In the genomic region with DNA sequence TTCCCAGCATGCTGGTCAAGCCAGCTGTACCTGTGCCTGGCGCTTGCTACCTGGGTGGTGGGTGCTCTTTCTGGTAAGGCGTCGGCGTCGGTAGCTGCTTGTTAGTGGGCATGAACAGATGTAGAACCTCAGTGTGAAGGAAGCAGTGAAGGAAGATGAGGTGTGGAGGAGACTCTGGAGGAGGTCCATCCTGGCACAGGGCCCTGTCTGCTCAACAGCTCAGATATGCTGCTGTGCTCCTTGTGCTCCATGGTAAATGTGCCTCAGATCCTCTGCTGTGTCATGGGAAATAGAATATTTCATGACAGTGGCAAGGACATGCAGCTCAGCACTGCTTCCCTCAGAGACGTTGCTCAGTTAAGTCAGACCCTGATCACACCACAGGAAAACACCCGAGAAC, we compare ENCODE assay signal across 23 mouse cellular contexts. TPM values are rescaled to one million over a fixed set of nuclear protein-coding genes. Genes with fewer than 3 reads are reported as not detected.
DNase-seq lines count a peak whose midpoint lies in the region; ATAC-seq and TF ChIP-seq lines count a peak whose summit lies in the region.
"Had no signal": no experiment of that assay in that cellular context is flagged by ENCODE, and none has a peak within 500 bp of the region (broad histone marks: within the 10 kb centered on the region; RNA-seq: fewer than 3 reads in every experiment).

No protein-coding gene starts in this region.

- H3K27me3 ChIP-seq in heart, embryonic 11.5 days (ENCODE audit: control insufficient read depth, insufficient read depth, low read length): no peaks in the 10 kb centered on the region
- no peaks in the 10 kb centered on the region for H3K27me3 ChIP-seq in lung, postnatal 0 days (replicated peaks; ENCODE audit: insufficient read depth, low read length)
- H3K27me3 ChIP-seq: embryonic facial prominence, embryonic 13.5 days; heart, embryonic 13.5 days; intestine, embryonic 15.5 days; kidney, embryonic 15.5 days; limb, embryonic 12.5 days; liver, embryonic 12.5 days; lung, embryonic 15.5 days; neural tube, embryonic 15.5 days; Patski had no signal

- peaks cover 6% of the 10 kb centered on the region for H3K36me3 ChIP-seq in heart, embryonic 11.5 days (ENCODE audit: control insufficient read depth, insufficient read depth, low read length)
- H3K36me3 ChIP-seq in lung, postnatal 0 days (ENCODE audit: insufficient read depth, low read length): no peaks in the 10 kb centered on the region; the same call in 1 of the 2 replicates

- no peak overlapping the region for H3K4me3 ChIP-seq in heart, embryonic 11.5 days (ENCODE audit: low read depth, low read length)
- H3K4me3 ChIP-seq in lung, postnatal 0 days (ENCODE audit: low read depth, low read length): no peak overlapping the region
- H3K4me3 ChIP-seq: embryonic facial prominence, embryonic 13.5 days; heart, embryonic 13.5 days; intestine, embryonic 15.5 days; kidney, embryonic 15.5 days; limb, embryonic 12.5 days; liver, embryonic 12.5 days; lung, embryonic 15.5 days; neural tube, embryonic 15.5 days had no signal

- H3K9me3 ChIP-seq in heart, embryonic 11.5 days (replicated peaks; ENCODE audit: control insufficient read depth, low read length): no peaks in the 10 kb centered on the region
- no peaks in the 10 kb centered on the region for H3K9me3 ChIP-seq in lung, postnatal 0 days (ENCODE audit: low read length)
- H3K9me3 ChIP-seq: embryonic facial prominence, embryonic 13.5 days; heart, embryonic 13.5 days; intestine, embryonic 15.5 days; kidney, embryonic 15.5 days; limb, embryonic 12.5 days; liver, embryonic 12.5 days; lung, embryonic 15.5 days; neural tube, embryonic 15.5 days had no signal

- H3K4me2 ChIP-seq in heart, embryonic 11.5 days: no peak overlapping the region
- H3K4me2 ChIP-seq in lung, postnatal 0 days (replicated peaks; ENCODE audit: low read depth, low read length): no peak overlapping the region
- H3K4me2 ChIP-seq: embryonic facial prominence, embryonic 13.5 days; heart, embryonic 13.5 days; hindbrain, embryonic 14.5 days; intestine, embryonic 15.5 days; kidney, embryonic 15.5 days; limb, embryonic 12.5 days; liver, embryonic 12.5 days; lung, embryonic 15.5 days; neural tube, embryonic 15.5 days had no signal

- DNase-seq in cerebellum, postnatal 10 days: peak; percentile 52 to 58
- no peak for DNase-seq in cerebellum, adult 9-11 months
- DNase-seq in heart, adult 11 months: peak; percentile 79
- peak; percentile 29 for DNase-seq in lung, postnatal 10 days
- DNase-seq in lung, postnatal 0 days (ENCODE audit: low spot score): no peak
- DNase-seq in right cerebral cortex, postnatal 25 days: peak; percentile 50
- DNase-seq in kidney, adult 8-10 months: no peak
- DNase-seq: adrenal gland, adult 8-10 months; thymus, postnatal 36 days had no signal

- TF ChIP-seq CTCF in lung, postnatal 0 days (IDR thresholded peaks at IDR 0.05): no peak

- WGBS in heart, embryonic 11.5 days (ENCODE audit: insufficient replicate concordance): 83% methylated on average over 7 of the region's 7 CpGs
- 76% methylated on average over 7 of the region's 7 CpGs for WGBS in lung, postnatal 0 days

- no peak overlapping the region for H3K27ac ChIP-seq in heart, embryonic 11.5 days (ENCODE audit: low read depth, low read length)
- no peak overlapping the region for H3K27ac ChIP-seq in lung, postnatal 0 days (ENCODE audit: low read length)
- H3K27ac ChIP-seq: embryonic facial prominence, embryonic 13.5 days; heart, embryonic 13.5 days; hindbrain, embryonic 14.5 days; intestine, embryonic 15.5 days; kidney, embryonic 15.5 days; limb, embryonic 12.5 days; liver, embryonic 12.5 days; lung, embryonic 15.5 days; neural tube, embryonic 15.5 days had no signal

- no peak overlapping the region for H3K9ac ChIP-seq in heart, embryonic 11.5 days (ENCODE audit: low read depth, low read length)
- H3K9ac ChIP-seq in lung, postnatal 0 days (replicated peaks; ENCODE audit: low read depth): no peak overlapping the region
- H3K9ac ChIP-seq: heart, embryonic 13.5 days; hindbrain, embryonic 14.5 days; intestine, embryonic 15.5 days; kidney, embryonic 15.5 days; limb, embryonic 12.5 days; liver, embryonic 12.5 days; lung, embryonic 15.5 days; neural tube, embryonic 15.5 days had no signal

- TF ChIP-seq EP300 in lung, postnatal 0 days (IDR thresholded peaks at IDR 0.05): no peak

- H3K4me1 ChIP-seq in heart, embryonic 11.5 days (ENCODE audit: control insufficient read depth, insufficient read depth, low read length): no peaks in the 10 kb centered on the region
- H3K4me1 ChIP-seq in lung, postnatal 0 days (ENCODE audit: insufficient read depth, low read depth, low read length): no peaks in the 10 kb centered on the region
- H3K4me1 ChIP-seq: intestine, embryonic 15.5 days; lung, embryonic 15.5 days had no signal

- ATAC-seq in heart, embryonic 11.5 days (replicated peaks; ENCODE audit: insufficient number of reproducible peaks, low FRiP score, low TSS enrichment): no peak
- no peak for ATAC-seq in lung, postnatal 0 days
- ATAC-seq: CD4-positive, CD25-positive, alpha-beta regulatory T cell, adult 4 months; forebrain, embryonic 14.5 days; intestine, embryonic 15.5 days; liver, embryonic 12.5 days; midbrain, embryonic 16.5 days; Patski had no signal

RNA-seq across cellular contexts. Expression of a gene that starts 15.7 kb away (rescaled TPM):
- 14.7 and 17.3 TPM in 2 replicates for polyA plus RNA-seq in heart, embryonic 11.5 days (2014; fragmentation: Nextera tagmentation; extraction: Ambion mirVana)
- polyA plus RNA-seq in lung, postnatal 0 days (2015; fragmentation: Nextera tagmentation; extraction: Ambion mirVana): 12.9 and 15.6 TPM in 2 replicates

Comparison
In these comparisons a context has a peak if more than half of its experiments do, and no peak if none do; other contexts are left out.
1. DNase-seq: peak in cerebellum, postnatal 10 days (2 of 2), heart, adult 11 months (single experiment), lung, postnatal 10 days (single experiment) and right cerebral cortex, postnatal 25 days (single experiment); none in cerebellum, adult 9-11 months (single experiment), lung, postnatal 0 days (single experiment) and kidney, adult 8-10 months (0 of 2).